Mouse (Mus musculus) forebrain, embryonic 16.5 days (tissue): ENCODE measurements at regions not wholly inside any gene's neighbourhood (a gene's known extent, or its start where the extent isn't known, plus 50 kb on each side); places are given as distances from the start of the nearest gene placed in this dataset.

Experiments
- ATAC-seq: fragments of 200-750 bp; cut with Nextera tagmentation; 2 replicates; pipeline ENCODE4 v1.8.0; 2017; ENCODE audit warnings: mild to moderate bottlenecking, moderate library complexity
- H3K27ac ChIP-seq: fragments of 300-500 bp; sonication (generic); 2 replicates; pipeline ENCODE4 v1.5.1; 2014; ENCODE audit warnings: low read length, control low read depth
- H3K27me3 ChIP-seq: fragments of 300-500 bp; sonication (generic); replicated peaks from 2 replicates; pipeline ENCODE4 v1.6.1; 2014; ENCODE audit warnings: low read length; ENCODE audit not compliant: control insufficient read depth, insufficient read depth
- H3K36me3 ChIP-seq: fragments of 300-500 bp; sonication (generic); 2 replicates; pipeline ENCODE4 v1.6.1; 2014; ENCODE audit not compliant: control insufficient read depth, insufficient read depth
- H3K4me1 ChIP-seq: fragments of 300-500 bp; sonication (generic); replicated peaks from 2 replicates; pipeline ENCODE4 v1.6.1; 2014; ENCODE audit warnings: low read length; ENCODE audit not compliant: control insufficient read depth, insufficient read depth
- H3K4me2 ChIP-seq: fragments of 300-500 bp; sonication (generic); 2 replicates; pipeline ENCODE4 v1.6.1; 2014; ENCODE audit warnings: mild to moderate bottlenecking, low read length, control low read depth
- H3K4me3 ChIP-seq: fragments of 300-500 bp; sonication (generic); replicated peaks from 2 replicates; pipeline ENCODE4 v1.5.1; 2014; ENCODE audit warnings: mild to moderate bottlenecking, low read length, control low read depth
- H3K9ac ChIP-seq: fragments of 300-500 bp; sonication (generic); replicated peaks from 2 replicates; pipeline ENCODE4 v1.6.1; 2014; ENCODE audit warnings: low read depth, low read length, control low read depth
- H3K9me3 ChIP-seq: fragments of 300-500 bp; sonication (generic); 2 replicates; pipeline ENCODE4 v1.6.1; 2016; ENCODE audit warnings: low read length; ENCODE audit not compliant: control insufficient read depth
- WGBS: fragments of 180-500 bp; shearing (Covaris S2); extraction: QIAGEN DNeasy Blood & Tissue Kit; methylation state at CpG from one replicate; pipeline ENCODE4 v1.1.7; 2014; 5-methylcytosine and 5-hydroxymethylcytosine counted together

DNA sequence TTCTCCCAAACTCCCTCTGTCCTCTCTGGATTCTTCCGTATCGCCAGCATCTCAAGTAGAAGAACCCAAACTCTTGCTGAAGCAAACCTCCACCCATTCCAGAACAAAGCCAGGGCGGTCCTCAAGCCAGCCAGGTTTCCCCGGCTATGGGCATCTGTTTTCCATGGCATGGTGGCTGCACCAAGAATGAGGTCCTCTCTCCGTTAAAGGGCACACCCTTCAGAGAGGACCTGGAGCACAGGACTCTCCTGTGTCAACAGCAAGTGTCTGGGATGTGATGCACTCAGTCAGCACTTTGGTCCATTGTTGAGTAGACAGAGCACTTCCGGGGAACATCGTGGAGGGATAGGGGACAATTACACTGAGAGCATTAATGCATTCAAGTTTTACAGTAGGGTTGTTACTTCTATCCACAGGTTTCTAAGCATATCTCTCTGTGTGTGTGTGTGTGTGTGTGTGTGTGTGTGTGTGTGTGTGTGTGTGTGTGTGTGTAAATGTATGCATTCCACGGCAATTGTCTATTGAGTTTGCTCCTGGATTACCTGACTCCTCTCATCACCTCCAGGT lies 56.6 kb upstream of the Cpsf6 start:
- Histone ChIP-seq H3K9ac (no peak overlapping the region), H3K27ac (no peak overlapping the region), H3K4me2 (no peak overlapping the region), H3K36me3 (no peaks in the 10 kb centered on the region), H3K4me1 (peaks cover 15% of the 10 kb centered on the region), H3K9me3 (no peaks in the 10 kb centered on the region), H3K4me3 (no peak overlapping the region), H3K27me3 (no peaks in the 10 kb centered on the region)
- ATAC-seq = no peak
- WGBS = 64% methylated on average over 8 of the region's 8 CpGs

DNA sequence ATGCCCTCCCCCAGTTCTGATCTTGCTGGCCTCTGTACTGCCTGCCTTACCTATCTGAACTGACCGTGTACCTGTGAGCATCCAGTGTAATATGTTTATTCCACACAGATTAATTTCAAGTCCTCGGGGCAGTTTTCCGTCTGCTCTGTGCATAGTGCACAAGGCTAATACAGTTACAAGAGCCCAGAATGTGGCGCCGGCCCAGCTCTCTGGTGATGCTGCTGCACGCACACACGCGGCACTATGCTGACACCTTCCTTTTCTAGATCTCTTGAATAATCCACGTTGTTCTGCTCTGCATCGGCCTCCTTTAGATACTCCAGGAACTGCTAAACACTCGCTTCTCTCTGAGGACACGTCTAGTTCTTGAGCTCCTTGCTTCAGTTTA lies 55.9 kb upstream of the Cpsf6 start:
- ATAC-seq = no peak
- 54% methylated on average over 12 of the region's 12 CpGs for WGBS
- no peaks in the 10 kb centered on the region for H3K27me3 ChIP-seq
- no peaks in the 10 kb centered on the region for H3K36me3 ChIP-seq
- H3K4me3 ChIP-seq = no peak overlapping the region; the same call in 1 of the 2 replicates
- no peaks in the 10 kb centered on the region for H3K9me3 ChIP-seq
- H3K27ac ChIP-seq = no peak overlapping the region
- H3K4me2 ChIP-seq = peak overlapping the region; percentile 68
- no peak overlapping the region; the same call in 1 of the 2 replicates for H3K9ac ChIP-seq
- peaks cover 11% of the 10 kb centered on the region; the same call in 1 of the 2 replicates for H3K4me1 ChIP-seq

DNA sequence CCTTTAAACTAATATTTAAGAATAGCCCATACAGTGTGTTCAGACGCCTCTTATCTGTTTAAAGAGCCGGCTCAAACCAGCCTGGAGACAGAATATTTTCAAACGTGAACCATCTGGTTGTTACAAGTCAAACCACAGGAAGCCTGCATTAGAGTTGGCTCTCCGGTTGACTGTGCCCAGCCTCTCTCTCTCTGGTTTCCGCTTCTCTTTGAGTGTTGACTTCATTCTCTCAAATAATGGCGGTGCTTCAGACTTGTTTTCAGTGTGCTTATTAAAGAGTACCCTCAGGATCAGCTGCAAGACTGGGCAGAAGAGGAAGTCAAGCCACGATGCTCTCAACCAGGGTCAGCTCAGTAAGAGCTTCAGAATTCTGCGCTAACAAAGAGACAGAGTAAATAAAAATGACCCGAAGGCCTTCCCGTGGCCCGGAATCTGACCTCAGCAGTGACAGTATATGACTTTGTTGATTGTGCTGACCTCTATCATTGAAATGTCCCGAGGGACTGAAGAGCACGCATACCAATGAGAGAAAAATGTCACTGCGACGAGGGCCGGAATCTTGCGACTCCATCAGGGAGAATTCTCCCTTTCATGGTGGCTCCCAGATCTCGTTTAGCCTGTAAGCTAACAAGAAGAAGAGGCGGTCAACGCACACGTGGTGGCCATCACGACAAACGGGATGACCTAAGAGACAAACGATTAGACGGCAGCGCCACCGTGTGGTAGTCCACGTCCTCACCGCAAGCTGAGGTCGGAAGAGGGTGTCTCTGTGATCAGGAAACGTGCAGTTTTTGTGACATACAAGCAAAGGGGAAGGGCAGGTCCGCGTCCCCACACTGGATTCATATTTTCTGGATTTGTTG lies 55.3 kb upstream of the Cpsf6 start:
- WGBS = 24% methylated on average over 33 of the region's 33 CpGs
- Histone ChIP-seq H3K4me1 (peaks cover 11% of the 10 kb centered on the region; the same call in 1 of the 2 replicates), H3K9me3 (no peaks in the 10 kb centered on the region), H3K27ac (no peak overlapping the region), H3K9ac (peak overlapping the region; percentile 48), H3K4me3 (peak overlapping the region; percentile 39), H3K27me3 (no peaks in the 10 kb centered on the region), H3K36me3 (no peaks in the 10 kb centered on the region), H3K4me2 (peak overlapping the region; percentile 68)
- ATAC-seq = peak; percentile 84

DNA sequence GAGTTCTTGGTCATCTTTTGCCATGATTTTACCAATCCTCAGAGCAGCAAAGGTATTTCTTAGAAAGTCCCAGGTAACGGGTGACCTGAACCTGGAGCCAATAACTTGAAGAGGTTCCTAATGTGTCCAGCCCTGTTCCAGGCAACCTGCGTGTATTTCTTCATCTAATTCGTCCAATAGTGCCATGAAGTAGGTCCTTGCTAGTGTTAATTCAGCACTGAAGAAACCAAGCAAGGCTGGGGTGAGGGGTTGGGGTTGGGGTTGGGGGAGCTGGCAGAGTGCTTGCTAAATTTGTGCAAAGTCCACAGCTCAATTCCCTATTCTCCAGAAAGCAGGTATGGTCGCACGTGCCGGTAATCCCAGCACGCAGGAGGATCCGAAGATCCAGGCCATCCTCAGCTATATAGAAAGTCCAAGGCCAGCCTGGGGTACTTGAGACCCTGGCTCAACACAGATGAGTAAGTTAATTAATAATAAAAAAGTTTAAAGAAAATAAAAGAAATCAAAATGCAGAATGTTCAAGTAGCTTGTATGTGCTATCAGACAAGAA lies 54.6 kb upstream of the Cpsf6 start:
- 96% methylated on average over 8 of the region's 8 CpGs for WGBS

DNA sequence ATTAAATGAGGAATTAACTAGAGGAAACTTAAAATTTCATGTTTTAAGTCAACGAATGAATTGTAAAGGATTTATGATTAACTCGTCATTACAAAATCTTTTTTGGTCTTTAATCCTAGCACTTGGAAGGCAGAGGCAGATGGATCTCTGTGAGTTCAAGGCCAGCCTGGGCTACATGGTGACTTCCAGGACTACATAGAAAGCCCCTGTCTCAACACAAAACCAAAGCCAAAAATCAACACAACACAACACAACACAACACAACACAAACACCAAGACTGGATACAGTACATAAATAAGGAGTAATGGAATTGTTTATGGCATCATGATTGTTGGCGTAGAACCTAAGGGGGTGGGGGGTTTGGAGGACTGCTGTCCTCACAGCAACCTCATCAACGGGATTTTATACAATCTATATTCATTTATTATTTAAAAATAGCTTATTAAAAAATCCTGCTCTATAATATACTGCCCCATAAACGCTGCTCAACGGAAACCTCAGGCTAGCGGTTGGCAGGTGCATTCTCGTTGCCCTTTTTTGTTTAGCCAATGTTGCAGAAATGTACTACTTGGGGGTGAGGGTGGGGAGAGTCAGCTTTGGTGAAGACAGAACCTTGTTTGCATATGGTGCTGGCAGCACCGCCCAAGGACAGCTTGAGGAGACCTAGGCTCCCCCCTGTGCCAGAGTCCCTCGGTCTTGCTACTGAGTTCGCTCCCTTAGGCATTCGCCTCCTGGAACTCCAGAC lies 53.9 kb upstream of the Cpsf6 start:
- 94% methylated on average over 12 of the region's 12 CpGs for WGBS

More for the DNA sequence above, 54.6 kb upstream of the Cpsf6 start:
- Histone ChIP-seq H3K4me3 (no peak overlapping the region), H3K9me3 (no peaks in the 10 kb centered on the region), H3K4me1 (peaks cover 11% of the 10 kb centered on the region; the same call in 1 of the 2 replicates), H3K9ac (no peak overlapping the region), H3K36me3 (no peaks in the 10 kb centered on the region), H3K27me3 (no peaks in the 10 kb centered on the region), H3K27ac (no peak overlapping the region), H3K4me2 (no peak overlapping the region)
- ATAC-seq = no peak

DNA sequence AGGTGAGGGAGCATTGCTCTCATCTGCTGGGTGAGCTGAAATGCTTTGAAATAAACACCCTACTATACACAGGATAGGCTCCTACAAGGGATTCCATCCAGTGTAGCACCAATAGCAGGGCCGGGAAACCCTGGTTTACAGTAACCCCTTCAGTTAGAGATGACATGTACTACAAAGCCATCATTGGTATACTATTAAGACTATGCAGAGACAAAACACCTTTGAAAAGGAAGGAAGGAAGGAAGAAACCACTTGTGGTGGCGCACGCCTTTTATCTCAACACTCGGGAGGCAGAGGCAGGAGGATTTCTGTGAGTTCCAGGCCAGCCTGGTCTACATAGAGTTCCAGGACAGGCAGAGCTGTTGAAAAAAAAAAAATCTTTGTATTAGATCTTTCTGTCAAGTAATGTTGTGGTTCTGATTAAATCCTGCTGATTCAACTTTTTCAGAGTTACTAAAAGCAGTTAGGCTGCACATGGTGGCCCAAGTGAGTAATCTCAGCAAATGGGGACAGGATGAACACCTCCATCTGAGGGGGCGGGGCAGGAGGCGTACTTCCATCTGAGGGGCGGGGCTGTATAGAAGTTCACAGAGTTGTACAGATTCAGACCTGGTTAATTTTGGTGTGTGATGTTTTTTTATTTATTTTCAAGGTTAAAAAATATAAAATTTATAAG lies 53.2 kb upstream of the Cpsf6 start:
- Histone ChIP-seq H3K9me3 (no peaks in the 10 kb centered on the region), H3K36me3 (no peaks in the 10 kb centered on the region), H3K9ac (no peak overlapping the region), H3K4me2 (no peak overlapping the region), H3K27me3 (no peaks in the 10 kb centered on the region), H3K27ac (no peak overlapping the region), H3K4me1 (peaks cover 11% of the 10 kb centered on the region; the same call in 1 of the 2 replicates), H3K4me3 (no peak overlapping the region)
- WGBS = 95% methylated on average over 7 of the region's 7 CpGs
- no peak for ATAC-seq

More for the DNA sequence above, 53.9 kb upstream of the Cpsf6 start:
- H3K27me3 ChIP-seq = no peaks in the 10 kb centered on the region
- ATAC-seq = no peak
- H3K4me1 ChIP-seq = peaks cover 11% of the 10 kb centered on the region; the same call in 1 of the 2 replicates
- no peak overlapping the region for H3K4me2 ChIP-seq
- no peaks in the 10 kb centered on the region for H3K36me3 ChIP-seq
- no peak overlapping the region for H3K4me3 ChIP-seq
- H3K27ac ChIP-seq = no peak overlapping the region
- no peak overlapping the region for H3K9ac ChIP-seq
- H3K9me3 ChIP-seq = no peaks in the 10 kb centered on the region

DNA sequence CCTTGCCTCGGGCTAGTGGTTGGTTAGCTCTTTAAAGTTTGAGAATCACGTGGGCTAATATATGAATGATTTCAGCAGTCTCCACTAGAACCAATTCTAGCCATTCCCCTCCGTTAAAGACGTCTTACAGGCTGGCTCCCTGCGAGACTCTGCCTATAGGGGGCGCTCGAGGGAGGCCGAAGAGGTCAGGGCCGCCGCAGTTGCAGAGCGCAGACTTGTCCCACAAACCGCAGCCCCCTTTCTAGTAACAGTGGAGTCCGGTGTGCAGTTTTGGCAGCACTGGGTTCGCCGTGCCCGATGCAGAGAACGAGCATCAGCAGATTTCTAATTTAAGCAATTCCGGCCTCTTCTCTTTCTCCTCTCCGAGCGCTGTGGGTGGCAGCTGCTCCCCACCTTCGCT lies 52.6 kb upstream of the Cpsf6 start:
- Histone ChIP-seq H3K36me3 (no peaks in the 10 kb centered on the region), H3K27ac (no peak overlapping the region), H3K9me3 (no peaks in the 10 kb centered on the region), H3K4me1 (peaks cover 11% of the 10 kb centered on the region; the same call in 1 of the 2 replicates), H3K9ac (no peak overlapping the region), H3K4me2 (peak overlapping the region; percentile 28; the same call in 1 of the 2 replicates), H3K27me3 (no peaks in the 10 kb centered on the region), H3K4me3 (0 out of 2 replicates have a peak overlapping the region, but pooled peaks have one; percentile 6)
- 9% methylated on average over 21 of the region's 21 CpGs for WGBS
- peak; percentile 36; the same call in 1 of the 2 replicates for ATAC-seq

DNA sequence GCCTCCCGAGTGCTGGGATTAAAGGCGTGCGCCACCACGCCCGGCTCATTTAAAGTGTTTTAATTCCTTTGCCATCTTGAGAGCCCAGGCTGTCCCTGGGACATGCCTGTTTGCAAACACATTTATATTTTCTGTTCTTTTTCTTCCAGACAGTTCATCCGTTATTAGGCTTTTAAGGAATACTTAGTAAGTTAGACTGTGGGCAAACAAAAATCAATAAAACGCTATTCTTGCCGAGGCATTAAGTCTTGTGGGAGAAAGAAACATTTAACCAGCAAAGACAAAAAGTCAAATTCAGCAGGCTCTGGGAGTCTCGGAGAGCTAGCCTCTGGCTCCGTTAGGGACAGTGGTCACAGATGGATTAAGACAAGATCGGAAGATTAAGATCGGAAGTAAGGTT lies 52.0 kb upstream of the Cpsf6 start:
- H3K27ac ChIP-seq = no peak overlapping the region
- no peak overlapping the region for H3K9ac ChIP-seq
- no peak overlapping the region for H3K4me3 ChIP-seq
- no peaks in the 10 kb centered on the region for H3K9me3 ChIP-seq
- ATAC-seq = no peak
- peaks cover 11% of the 10 kb centered on the region; the same call in 1 of the 2 replicates for H3K4me1 ChIP-seq
- 74% methylated on average over 12 of the region's 12 CpGs for WGBS
- H3K4me2 ChIP-seq = no peak overlapping the region
- H3K36me3 ChIP-seq = no peaks in the 10 kb centered on the region
- no peaks in the 10 kb centered on the region for H3K27me3 ChIP-seq
